Mouse (Mus musculus): ENCODE results near the gene Tagln.

Gene Tagln

GRCm38 (mm10) chr9:45945721-45946120, 9.9 kb upstream of the Tagln start:
- no peak for DNase-seq (ENCODE audit: low spot score)

DNA sequence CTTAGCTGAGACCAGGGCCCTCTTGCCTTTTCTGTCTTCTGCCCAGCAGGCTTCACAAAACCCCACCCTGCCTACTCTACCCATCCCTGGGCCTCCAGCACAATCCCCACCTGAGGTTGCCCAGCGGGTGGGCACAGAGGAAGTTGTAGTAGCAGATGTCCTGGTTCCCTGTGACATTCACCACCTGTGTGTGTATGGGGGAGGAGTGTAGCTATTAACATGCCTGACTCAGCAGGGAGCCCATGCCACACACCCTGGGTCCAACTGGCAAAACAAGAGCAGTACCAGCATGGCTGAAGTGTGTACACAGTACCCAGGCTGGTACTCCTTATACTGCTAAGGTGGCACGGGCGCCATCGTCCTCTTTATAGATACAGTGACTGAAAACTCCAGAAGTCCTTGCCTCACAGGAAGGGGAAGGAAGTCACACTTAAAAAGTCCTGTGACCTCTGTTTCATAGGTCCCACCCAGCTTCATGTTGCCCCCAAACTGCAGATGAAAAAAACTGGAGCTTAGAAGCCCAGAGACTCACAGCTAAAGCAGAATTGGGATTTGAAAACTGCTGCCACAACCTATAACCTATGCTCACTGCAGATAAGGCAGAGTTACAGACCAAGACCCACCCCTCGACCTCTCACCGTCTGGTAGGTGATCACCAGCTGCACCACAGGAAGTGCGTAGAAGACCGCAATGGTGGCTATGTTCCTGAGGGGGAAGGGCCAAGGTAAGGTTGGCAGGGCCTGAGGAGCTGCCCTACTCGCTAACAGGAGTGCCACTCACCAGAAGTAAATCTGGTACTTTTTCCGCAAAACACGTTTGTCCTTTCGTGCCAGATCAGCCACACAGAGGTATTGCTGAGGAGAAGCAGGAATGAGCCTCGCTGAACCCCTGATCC, 8.9 kb upstream of the Tagln start:
- no peak for DNase-seq (ENCODE audit: low spot score)

- DNase-seq (ENCODE audit: low spot score), result no peak
These were observed 8.0 kb upstream of the Tagln start for GRCm38 (mm10) chr9:45943628-45944505.

- DNase-seq (ENCODE audit: low spot score), result no peak
These were observed 7.1 kb upstream of the Tagln start for GRCm38 (mm10) chr9:45942916-45943315.

DNA sequence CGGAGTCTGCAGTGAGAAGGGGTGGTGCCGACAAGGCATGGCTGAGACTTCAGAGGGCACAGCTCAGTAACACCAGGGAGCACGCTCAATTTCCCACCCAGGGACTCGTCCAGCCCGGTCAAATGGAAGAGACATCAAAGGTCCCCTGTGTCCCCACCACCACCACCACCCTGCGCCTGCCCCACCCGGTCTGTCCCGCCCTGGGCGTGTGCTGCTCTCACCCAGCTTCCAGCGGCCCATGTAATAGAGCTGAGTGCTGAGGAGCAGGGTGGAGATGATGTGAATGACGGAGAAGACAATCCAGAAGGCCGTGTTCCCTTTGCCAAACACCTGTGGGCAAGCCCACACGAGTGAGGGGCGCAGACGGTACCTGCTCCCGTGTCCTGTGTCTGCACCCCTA, 6.6 kb upstream of the Tagln start:
- no peak for DNase-seq (ENCODE audit: low spot score)

- DNase-seq (ENCODE audit: low spot score), result no peak
These were observed 5.6 kb upstream of the Tagln start for GRCm38 (mm10) chr9:45941329-45941888.

DNA sequence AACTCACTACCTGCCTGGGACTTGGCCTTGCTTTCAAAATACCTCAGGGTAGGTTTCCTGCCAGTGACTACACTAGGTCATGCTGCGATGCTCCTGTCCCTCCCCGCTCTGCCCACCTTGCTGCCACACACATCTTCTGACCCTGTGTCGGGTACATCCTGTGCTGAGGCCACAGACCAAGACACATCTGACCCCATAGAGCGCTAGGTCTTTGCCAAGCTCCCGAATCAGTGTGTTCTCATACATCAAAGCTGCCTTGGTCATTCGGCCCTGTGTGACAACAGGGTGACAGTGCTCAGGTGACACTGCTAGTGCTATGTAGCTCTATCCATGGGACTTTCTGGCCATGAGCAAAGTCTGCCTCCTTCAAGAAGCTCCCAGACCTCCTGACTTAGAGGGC, 3.9 kb upstream of the Tagln start:
- no peak for DNase-seq (ENCODE audit: low spot score)

DNA sequence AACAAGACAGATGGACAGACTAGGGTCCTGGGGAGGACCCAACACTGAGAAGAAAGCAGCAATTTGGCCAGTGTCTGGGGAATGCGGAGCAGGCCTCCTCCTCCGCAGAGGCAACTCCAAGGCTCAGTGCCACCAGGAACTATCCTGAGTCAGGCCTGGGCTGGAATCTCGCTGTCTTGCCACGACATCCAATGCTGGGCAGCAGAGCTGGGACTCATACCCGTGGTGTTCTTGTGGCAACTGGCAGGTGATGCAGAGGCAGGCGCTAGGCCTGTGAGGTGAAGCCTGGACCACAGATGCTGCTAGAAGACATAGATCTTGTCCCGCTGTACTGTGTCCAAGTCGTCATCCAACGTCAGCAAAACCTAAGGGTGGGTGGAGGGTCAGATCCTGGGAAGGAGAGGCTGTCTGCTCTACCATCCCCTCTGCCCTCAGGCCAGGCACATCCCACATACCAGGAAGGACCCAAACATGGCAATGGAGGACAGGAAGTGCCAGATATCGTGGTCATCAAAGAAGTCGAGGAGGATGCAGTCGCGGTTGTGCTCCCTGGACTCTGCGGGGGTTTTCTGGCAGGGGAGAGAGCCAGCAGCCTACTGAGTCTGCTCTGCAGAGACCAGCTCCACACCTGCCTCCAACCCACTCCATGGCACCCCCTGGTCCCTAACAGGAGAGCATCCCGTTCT, 3.2 kb upstream of the Tagln start:
- no peak for DNase-seq (ENCODE audit: low spot score)

GRCm38 (mm10) chr9:45938088-45938487, 2.2 kb upstream of the Tagln start:
- no peak for DNase-seq (ENCODE audit: low spot score)

DNA sequence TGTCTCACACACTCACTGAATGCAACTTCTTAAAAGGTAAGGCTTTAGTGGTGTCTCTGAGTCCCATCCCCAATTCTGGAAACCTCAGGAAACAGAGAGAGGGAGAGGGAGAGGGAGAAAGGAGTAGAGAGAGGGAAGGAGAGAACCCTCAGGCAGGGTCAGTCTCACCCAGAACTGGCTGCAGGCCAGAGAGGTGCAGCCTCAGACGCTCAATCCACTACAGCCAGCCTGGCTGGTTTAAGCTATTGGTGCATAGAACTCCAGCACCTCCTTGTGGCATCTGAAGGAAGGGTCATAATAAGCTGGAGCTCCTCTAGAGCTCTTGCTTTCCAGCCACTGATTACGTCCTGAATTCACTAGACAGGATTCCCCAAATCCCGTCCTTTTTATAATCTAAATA, 1.0 kb upstream of the Tagln start:
- no peak for DNase-seq (ENCODE audit: low spot score)

GRCm38 (mm10) chr9:45932571-45933415, 3.1 kb downstream of the Tagln start:
- DNase-seq (ENCODE audit: low spot score), result no peak

DNA sequence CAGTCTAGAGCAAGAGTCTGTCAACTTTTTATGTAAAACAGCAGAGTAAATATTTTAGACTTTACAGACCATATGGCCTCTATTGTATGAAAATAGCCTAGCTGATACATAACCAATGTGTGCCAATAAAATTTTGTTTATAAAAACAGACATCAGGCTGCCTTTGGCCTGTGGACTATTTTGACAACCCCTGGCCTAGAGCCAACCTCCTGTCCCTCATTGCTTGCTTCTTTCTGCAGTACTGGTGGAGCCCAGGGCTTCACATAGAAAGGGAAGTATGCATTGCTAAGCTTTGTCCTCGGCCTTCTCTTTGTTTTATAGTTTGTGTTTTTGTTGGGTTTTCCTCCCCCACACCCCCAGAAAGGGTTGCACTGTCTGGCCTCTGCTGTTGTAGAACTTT, 3.9 kb downstream of the Tagln start:
- DNase-seq (ENCODE audit: low spot score), result no peak

DNA sequence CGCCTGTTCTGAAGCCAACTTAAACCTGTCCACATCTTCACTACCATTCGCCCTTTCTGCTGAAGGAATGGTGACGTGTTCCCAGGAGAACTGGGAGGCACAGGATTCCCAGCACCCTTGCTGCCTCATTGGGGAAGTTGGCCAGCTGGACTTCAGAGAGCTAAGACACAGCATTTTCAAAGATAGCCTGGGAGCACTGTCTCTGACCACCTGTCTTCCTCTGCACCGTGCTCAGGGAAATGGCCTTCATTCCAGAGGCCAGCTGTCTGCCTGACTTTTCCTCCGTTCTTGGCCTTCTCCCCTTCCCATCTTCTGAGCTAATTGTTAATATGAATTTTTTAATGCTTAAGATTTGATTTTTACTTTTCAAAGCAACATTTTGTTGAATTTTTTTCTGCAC, 6.6 kb downstream of the Tagln start:
- no peak for DNase-seq (ENCODE audit: low spot score)

- DNase-seq (ENCODE audit: low spot score), result no peak
These were observed 16.0 kb downstream of the Tagln start for GRCm38 (mm10) chr9:45919895-45920294.

GRCm38 (mm10) chr9:45917041-45917934, 18.6 kb downstream of the Tagln start:
- DNase-seq (ENCODE audit: low spot score), result no peak

DNA sequence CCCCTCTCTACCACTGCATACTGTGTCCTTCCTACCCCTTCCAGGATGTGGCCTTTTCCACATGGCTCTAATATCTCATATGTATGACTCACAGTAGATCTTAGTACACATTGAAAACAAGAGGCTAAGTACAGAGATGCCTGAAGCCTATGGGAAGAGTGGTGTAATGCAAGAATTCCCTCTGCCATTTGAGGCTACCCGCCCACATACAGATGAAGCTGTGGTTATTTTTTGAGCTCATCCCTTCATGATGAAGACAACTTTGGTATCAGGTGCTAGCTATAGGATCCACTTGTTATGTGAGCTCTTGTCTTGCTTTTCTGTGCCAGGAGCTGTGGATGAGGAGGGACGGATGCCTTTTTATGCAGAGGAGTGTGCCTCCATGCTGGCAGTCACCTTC, 20.2 kb downstream of the Tagln start:
- no peak for DNase-seq (ENCODE audit: low spot score)

GRCm38 (mm10) chr9:45911673-45912072, 24.2 kb downstream of the Tagln start:
- no peak for DNase-seq (ENCODE audit: low spot score)

- DNase-seq (ENCODE audit: low spot score), result no peak
These were observed 24.9 kb downstream of the Tagln start for GRCm38 (mm10) chr9:45910995-45911394.

GRCm38 (mm10) chr9:45907078-45907428, 28.8 kb downstream of the Tagln start:
- DNase-seq (ENCODE audit: low spot score), result no peak

GRCm38 (mm10) chr9:45906355-45907077, 29.3 kb downstream of the Tagln start, which contains the start of the genes Pcsk7 and Rnf214:
Gene Pcsk7, plus strand, starts transcription at chr9:45906497.
Gene Rnf214, minus strand, starts transcription at chr9:45906911.
- DNase-seq (ENCODE audit: low spot score), result peak; percentile 41

All from layer of hippocampus, adult 9-10 months (tissue).